Mouse (Mus musculus) heart, adult 2 months (tissue): ENCODE measurements at regions not wholly inside any gene's neighbourhood (a gene's known extent, or its start where the extent isn't known, plus 50 kb on each side); places are given as distances from the start of the nearest gene placed in this dataset.

Experiments used
- DNase-seq, 2 experiments: peaks; one replicate each; pipeline ENCODE4 v3.0.0; 2021
- H3K27ac ChIP-seq: fragments of 200-600 bp; 2 replicates; pipeline ENCODE4 v1.8.1; 2022
- H3K27me3 ChIP-seq: fragments of 200-500 bp; 2 replicates; pipeline ENCODE4 v1.6.1; 2012; ENCODE audit warnings: mild to moderate bottlenecking, low read length, inconsistent platforms, mixed read lengths; ENCODE audit not compliant: control insufficient read depth, insufficient read depth
- H3K36me3 ChIP-seq: fragments of 200-500 bp; 2 replicates; pipeline ENCODE4 v1.6.1; 2012; ENCODE audit warnings: low read length, inconsistent platforms; ENCODE audit not compliant: control insufficient read depth, insufficient read depth
- H3K4me1 ChIP-seq: fragments of 200-500 bp; 2 replicates; pipeline ENCODE4 v1.6.1; 2011; ENCODE audit warnings: low read length; ENCODE audit not compliant: control insufficient read depth, insufficient read depth
- H3K4me3 ChIP-seq: fragments of 200-600 bp; 2 replicates; pipeline ENCODE4 v1.8.1; 2022
- H3K79me2 ChIP-seq: fragments of 200-500 bp; replicated peaks from 2 replicates; pipeline ENCODE4 v1.6.1; 2012; ENCODE audit warnings: mild to moderate bottlenecking, inconsistent platforms, low read length, moderate library complexity, mixed read lengths; ENCODE audit not compliant: control insufficient read depth, insufficient read depth
- H3K9ac ChIP-seq: fragments of 200-500 bp; 2 replicates; pipeline ENCODE4 v1.6.1; 2012; ENCODE audit warnings: low read depth, mild to moderate bottlenecking, control low read depth, inconsistent platforms, low read length, mixed read lengths
- CTCF ChIP-seq: fragments of 200-600 bp; IDR thresholded peaks from 2 replicates; pipeline ENCODE4 v1.8.1; 2022; ENCODE audit warnings: antibody characterized with exemption, mild to moderate bottlenecking, moderate library complexity
- EP300 ChIP-seq: fragments of 200-500 bp; IDR thresholded peaks from 2 replicates; pipeline ENCODE4 v1.6.1; 2011; ENCODE audit warnings: low read depth, low read length, control low read depth; ENCODE audit not compliant: insufficient read depth
- POLR2A ChIP-seq: fragments of 200-500 bp; IDR thresholded peaks from 2 replicates; pipeline ENCODE4 v1.6.1; 2011; ENCODE audit warnings: mild to moderate bottlenecking, low read depth, low read length, control low read depth; ENCODE audit not compliant: insufficient read depth
- WGBS: fragments of 180-500 bp; shearing (Covaris S2); methylation state at CpG from one replicate; pipeline ENCODE4 v1.1.7; 2018; 5-methylcytosine and 5-hydroxymethylcytosine counted together
- intact Hi-C: fragments of 180-260 bp; cut with DNase I; formaldehyde crosslinking; loops from one replicate; pipeline ENCODE4 v1.15.1; 2025

- Histone ChIP-seq H3K27ac (no peak overlapping the region), H3K4me1 (no peaks in the 10 kb centered on the region), H3K9ac (no peak overlapping the region), H3K4me3 (no peak overlapping the region), H3K27me3 (no peaks in the 10 kb centered on the region), H3K79me2 (no peaks in the 10 kb centered on the region), H3K36me3 (no peaks in the 10 kb centered on the region)
- 67% methylated on average over 5 of the region's 5 CpGs for WGBS
- intact Hi-C loops = no loop called here
- DNase-seq = no peak
- TF ChIP-seq CTCF (no peak), POLR2A (no peak), EP300 (no peak)
Measured at GRCm38 (mm10) chr5:82356336-82356735, 998.7 kb downstream of the Tecrl start.

DNA sequence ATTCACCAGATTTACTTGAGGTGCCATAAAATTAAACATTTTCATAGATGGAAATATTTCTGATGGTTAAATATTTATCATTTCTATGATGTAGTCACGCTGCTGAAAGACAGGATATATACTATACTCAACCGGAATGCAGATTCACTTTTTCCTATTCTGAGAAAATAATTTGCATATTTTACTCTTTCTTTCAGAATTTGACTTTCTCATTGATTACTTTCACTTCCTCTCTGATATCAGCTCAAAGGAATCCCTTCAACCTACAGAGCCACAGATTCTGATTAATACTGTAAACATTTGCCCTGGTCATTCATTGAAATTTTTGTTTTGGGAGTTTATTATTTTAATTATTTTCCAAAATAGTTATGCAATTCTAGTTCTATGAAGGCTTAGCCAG lies 1003.9 kb downstream of the Tecrl start:
- H3K9ac ChIP-seq = no peak overlapping the region
- 79% methylated on average over 2 of the region's 2 CpGs for WGBS
- H3K79me2 ChIP-seq = no peaks in the 10 kb centered on the region
- TF ChIP-seq EP300 (no peak), POLR2A (no peak), CTCF (no peak)
- H3K36me3 ChIP-seq = no peaks in the 10 kb centered on the region
- DNase-seq = no peak
- H3K27me3 ChIP-seq = no peaks in the 10 kb centered on the region
- intact Hi-C loops = no loop called here
- H3K4me3 ChIP-seq = no peak overlapping the region
- H3K4me1 ChIP-seq = no peaks in the 10 kb centered on the region
- H3K27ac ChIP-seq = no peak overlapping the region

DNA sequence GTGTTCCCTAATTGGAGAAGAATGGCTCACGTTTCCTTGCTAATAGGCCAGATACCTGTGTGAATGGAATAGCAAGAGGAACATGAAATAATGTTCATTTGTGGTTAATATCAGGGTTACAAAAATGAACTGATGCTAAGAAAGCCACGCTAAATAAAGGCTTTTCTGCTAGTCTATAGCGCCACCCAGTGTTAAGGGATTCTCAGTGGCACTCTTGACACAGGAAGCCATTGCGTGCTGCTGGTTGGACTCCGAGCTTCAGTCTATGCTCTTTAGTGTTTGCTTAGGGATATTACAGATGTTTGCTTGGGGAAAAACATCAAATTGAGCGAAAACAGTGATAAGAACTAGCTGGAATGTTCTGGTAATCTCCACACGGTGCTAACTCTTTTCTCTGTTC lies 1008.3 kb downstream of the Tecrl start:
- Histone ChIP-seq H3K4me1 (no peaks in the 10 kb centered on the region), H3K79me2 (no peaks in the 10 kb centered on the region), H3K27me3 (no peaks in the 10 kb centered on the region), H3K36me3 (no peaks in the 10 kb centered on the region), H3K27ac (no peak overlapping the region), H3K9ac (no peak overlapping the region), H3K4me3 (no peak overlapping the region)
- TF ChIP-seq POLR2A (no peak), CTCF (peak; percentile 78)
- intact Hi-C loops = loop anchor here (5.0 kb wide), 1 partner anchor 824 kb away; no protein-coding TSS in a partner anchor
- 5% methylated on average over 7 of the region's 7 CpGs for WGBS
- no peak for DNase-seq

DNA sequence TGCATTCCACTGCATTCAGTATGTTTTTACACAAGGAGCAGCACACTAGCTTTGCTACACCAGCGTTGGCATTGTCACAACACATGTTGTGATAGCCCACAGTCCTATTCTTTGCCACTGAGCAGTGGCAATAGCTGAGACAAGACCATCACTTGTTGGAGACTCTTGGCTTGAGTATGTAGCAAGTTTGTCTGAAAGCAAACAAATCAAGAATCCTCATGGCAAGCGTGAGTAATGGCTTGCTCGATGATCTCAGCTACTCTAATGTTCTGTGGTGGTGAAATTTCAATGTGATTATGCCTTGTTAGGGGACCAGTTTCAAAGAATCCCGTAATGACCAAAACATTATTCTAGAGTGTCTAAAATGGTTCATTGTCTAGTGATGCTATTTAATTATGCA lies 1030.6 kb downstream of the Tecrl start:
- intact Hi-C loops = no loop called here
- Histone ChIP-seq H3K27me3 (no peaks in the 10 kb centered on the region), H3K4me3 (no peak overlapping the region), H3K9ac (no peak overlapping the region), H3K79me2 (no peaks in the 10 kb centered on the region), H3K36me3 (no peaks in the 10 kb centered on the region), H3K27ac (no peak overlapping the region), H3K4me1 (no peaks in the 10 kb centered on the region)
- WGBS = 77% methylated on average over 4 of the region's 4 CpGs
- DNase-seq = no peak
- TF ChIP-seq CTCF (no peak), POLR2A (no peak), EP300 (no peak)

- Histone ChIP-seq H3K79me2 (no peaks in the 10 kb centered on the region), H3K9ac (no peak overlapping the region), H3K36me3 (no peaks in the 10 kb centered on the region), H3K4me3 (no peak overlapping the region), H3K27ac (no peak overlapping the region), H3K4me1 (no peaks in the 10 kb centered on the region), H3K27me3 (no peaks in the 10 kb centered on the region)
- intact Hi-C loops = no loop called here
- TF ChIP-seq CTCF (no peak), EP300 (no peak), POLR2A (no peak)
- no peak for DNase-seq
- 76% methylated on average over 1 of the region's 1 CpGs for WGBS
Measured at GRCm38 (mm10) chr5:82319709-82320333, 1035.2 kb downstream of the Tecrl start.

DNA sequence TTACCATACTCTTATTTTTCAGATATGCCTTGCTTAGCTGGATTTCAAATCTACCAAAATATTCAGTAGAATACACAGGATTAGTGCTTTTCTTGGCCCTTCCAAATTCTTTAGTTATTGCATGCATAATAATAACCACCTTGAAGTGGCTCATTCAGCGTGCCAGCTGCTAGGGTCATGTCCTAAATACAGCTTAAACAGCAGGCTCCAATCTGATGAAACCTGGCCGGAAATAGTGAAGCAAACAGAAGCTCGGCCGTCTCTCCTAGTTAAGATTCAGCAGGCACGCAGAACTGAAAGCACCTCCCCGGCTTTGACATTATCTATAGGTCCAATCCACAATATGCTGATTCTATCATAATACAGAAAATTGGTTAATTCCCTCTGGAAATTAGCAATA lies 1042.9 kb downstream of the Tecrl start:
- Histone ChIP-seq H3K9ac (no peak overlapping the region), H3K27ac (no peak overlapping the region), H3K4me1 (no peaks in the 10 kb centered on the region), H3K36me3 (no peaks in the 10 kb centered on the region), H3K4me3 (no peak overlapping the region), H3K79me2 (no peaks in the 10 kb centered on the region), H3K27me3 (no peaks in the 10 kb centered on the region)
- 41% methylated on average over 6 of the region's 6 CpGs for WGBS
- intact Hi-C loops = no loop called here
- TF ChIP-seq CTCF = no peak
- no peak for TF ChIP-seq EP300
- no peak for TF ChIP-seq POLR2A
- DNase-seq = peak in 1 of 2 experiments; percentile 6
